Mouse (Mus musculus) testis, adult 2 months (tissue): ENCODE measurements around the gene Kyat1.

ENCODE experiments used
- CTCF ChIP-seq: fragments of 200-500 bp; IDR thresholded peaks from 2 replicates; pipeline ENCODE4 v1.5.1; 2012; ENCODE audit warnings: low read depth, mild to moderate bottlenecking, inconsistent platforms, low read length, moderate library complexity; ENCODE audit not compliant: control insufficient read depth, insufficient read depth, insufficient replicate concordance
- POLR2A ChIP-seq: fragments of 200-500 bp; IDR thresholded peaks from 2 replicates; pipeline ENCODE4 v1.6.1; 2012; ENCODE audit warnings: low read depth, mild to moderate bottlenecking, inconsistent platforms, low read length, moderate library complexity; ENCODE audit not compliant: control insufficient read depth

- TF ChIP-seq POLR2A, result no peak
- peak; percentile 7; the same call in 1 of the 2 replicates for TF ChIP-seq CTCF
Observed at GRCm38 (mm10) chr2:30171997-30172382, 33.7 kb downstream of the Kyat1 start.
